Mouse (Mus musculus) bone marrow, adult 2 months (tissue): ENCODE measurements at regions not wholly inside any gene's neighbourhood (a gene's known extent, or its start where the extent isn't known, plus 50 kb on each side); places are given as distances from the start of the nearest gene placed in this dataset.

Experiments
- CTCF ChIP-seq: fragments of 200-500 bp; IDR thresholded peaks from 2 replicates; pipeline ENCODE4 v1.5.1; 2011; ENCODE audit warnings: low read length, control low read depth; ENCODE audit not compliant: control insufficient read depth, insufficient read depth
- POLR2A ChIP-seq: fragments of 200-500 bp; IDR thresholded peaks from 2 replicates; pipeline ENCODE4 v1.6.1; 2011; ENCODE audit warnings: low read depth, mild to moderate bottlenecking, control low read depth, low read length, borderline replicate concordance; ENCODE audit not compliant: control insufficient read depth

- TF ChIP-seq CTCF = no peak
- no peak for TF ChIP-seq POLR2A
Observed at GRCm38 (mm10) chr4:40090295-40090694, 52.6 kb upstream of the Aco1 start.
